Mouse (Mus musculus) liver, postnatal 0 days (tissue): ENCODE results near the gene Mepce. TPM values are rescaled to one million over a fixed set of nuclear protein-coding genes. Genes with fewer than 3 reads are reported as not detected.
A peak's percentile ranks its signal among the peaks of the same experiment; 100 is the strongest.

Experiments
- ATAC-seq: fragments of 200-750 bp; cut with Nextera tagmentation; 2 replicates; pipeline ENCODE4 v1.8.0; 2017; ENCODE audit warnings: mild to moderate bottlenecking, moderate library complexity
- DNase-seq: peaks from one replicate; pipeline ENCODE4 v3.0.0-alpha.2; 2016
- H3K27ac ChIP-seq: fragments of 300-500 bp; sonication (generic); 2 replicates; pipeline ENCODE4 v1.5.1; 2014; ENCODE audit warnings: antibody characterized with exemption, moderate library complexity, mild to moderate bottlenecking, low read depth
- H3K27me3 ChIP-seq: fragments of 300-500 bp; sonication (generic); 2 replicates; pipeline ENCODE4 v1.6.1; 2014; ENCODE audit warnings: low read length, control low read depth, mixed read lengths; ENCODE audit not compliant: insufficient read depth
- H3K36me3 ChIP-seq: fragments of 300-500 bp; sonication (generic); replicated peaks from 2 replicates; pipeline ENCODE4 v1.6.1; 2014; ENCODE audit warnings: mild to moderate bottlenecking, control low read depth, low read length, moderate library complexity, mixed read lengths; ENCODE audit not compliant: insufficient read depth
- H3K4me1 ChIP-seq: fragments of 300-500 bp; sonication (generic); 2 replicates; pipeline ENCODE4 v1.6.1; 2014; ENCODE audit warnings: antibody characterized with exemption, mild to moderate bottlenecking, control low read depth; ENCODE audit not compliant: insufficient read depth
- H3K4me2 ChIP-seq: fragments of 300-500 bp; sonication (generic); 2 replicates; pipeline ENCODE4 v1.6.1; 2014; ENCODE audit warnings: low read depth, mild to moderate bottlenecking, low read length, moderate library complexity, mixed read lengths
- H3K4me3 ChIP-seq: fragments of 300-500 bp; sonication (generic); 2 replicates; pipeline ENCODE4 v1.5.1; 2014; ENCODE audit warnings: low read depth, low read length
- H3K9ac ChIP-seq: fragments of 300-500 bp; sonication (generic); replicated peaks from 2 replicates; pipeline ENCODE4 v1.6.1; 2014; ENCODE audit warnings: mild to moderate bottlenecking, moderate library complexity
- H3K9me3 ChIP-seq: fragments of 300-500 bp; sonication (generic); 2 replicates; pipeline ENCODE4 v1.6.1; 2016; ENCODE audit warnings: mild to moderate bottlenecking, control low read depth, low read length, mixed read lengths
- CTCF ChIP-seq: sonication (generic); IDR thresholded peaks from 2 replicates; pipeline ENCODE4 v1.5.1; 2016; ENCODE audit warnings: antibody characterized with exemption, low read depth
- EP300 ChIP-seq: IDR thresholded peaks from 2 replicates; pipeline ENCODE4 v1.6.1; 2016; ENCODE audit warnings: antibody characterized with exemption, low read depth, mild to moderate bottlenecking
- WGBS: fragments of 180-500 bp; shearing (Covaris S2); extraction: QIAGEN DNeasy Blood & Tissue Kit; methylation state at CpG from one replicate; pipeline ENCODE4 v1.1.7; 2014; ENCODE audit not compliant: insufficient replicate concordance; 5-methylcytosine and 5-hydroxymethylcytosine counted together
- polyA plus RNA-seq: library from polyadenylated mRNA; unstranded; fragments of >200 nt; fragmentation: Nextera tagmentation; extraction: Ambion mirVana; gene quantifications from 2 replicates; pipeline ENCODE4 v1.2.1, GENCODE M21; 2015

The Mepce gene
- polyA plus RNA-seq, 1 experiment from 2014 or later = 5.0 TPM

DNA sequence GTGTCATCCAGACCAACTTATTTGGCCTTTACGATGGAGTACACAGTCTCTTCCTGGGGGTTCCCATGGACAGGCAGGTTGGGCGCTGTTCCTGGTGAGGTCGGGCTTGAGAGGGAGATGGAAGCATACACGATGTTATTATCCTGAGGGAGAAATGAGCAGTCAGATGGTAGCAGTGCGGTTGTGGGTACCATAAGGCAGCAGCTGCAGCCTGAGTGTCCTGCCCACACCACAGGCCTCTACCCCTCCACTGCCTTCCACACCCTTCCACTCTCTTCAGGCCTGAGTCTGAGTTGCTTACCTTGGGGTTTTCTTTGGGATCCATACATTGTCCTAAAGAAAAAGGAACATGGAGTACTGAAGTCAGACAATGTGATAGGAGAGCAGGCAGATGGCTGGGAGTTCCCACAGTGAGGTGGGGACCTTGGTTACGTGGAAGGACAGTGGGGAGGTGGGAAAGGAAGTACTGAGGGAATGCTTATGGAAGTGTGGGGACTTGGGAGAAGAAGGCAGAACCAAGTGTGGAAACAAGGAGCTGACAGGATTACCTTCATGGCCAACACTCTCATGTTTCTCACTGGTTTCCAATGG, 36.1 kb upstream of the Mepce start:
- TF ChIP-seq CTCF (no peak), EP300 (no peak)
- DNase-seq (no peak), ATAC-seq (no peak)
- WGBS = 74% methylated on average over 6 of the region's 6 CpGs
- Histone ChIP-seq H3K27ac (no peak overlapping the region), H3K4me2 (no peak overlapping the region), H3K9ac (no peak overlapping the region), H3K9me3 (no peaks in the 10 kb centered on the region), H3K27me3 (no peaks in the 10 kb centered on the region), H3K4me1 (no peaks in the 10 kb centered on the region; the same call in none of the 2 replicates), H3K4me3 (no peak overlapping the region), H3K36me3 (no peaks in the 10 kb centered on the region)

DNA sequence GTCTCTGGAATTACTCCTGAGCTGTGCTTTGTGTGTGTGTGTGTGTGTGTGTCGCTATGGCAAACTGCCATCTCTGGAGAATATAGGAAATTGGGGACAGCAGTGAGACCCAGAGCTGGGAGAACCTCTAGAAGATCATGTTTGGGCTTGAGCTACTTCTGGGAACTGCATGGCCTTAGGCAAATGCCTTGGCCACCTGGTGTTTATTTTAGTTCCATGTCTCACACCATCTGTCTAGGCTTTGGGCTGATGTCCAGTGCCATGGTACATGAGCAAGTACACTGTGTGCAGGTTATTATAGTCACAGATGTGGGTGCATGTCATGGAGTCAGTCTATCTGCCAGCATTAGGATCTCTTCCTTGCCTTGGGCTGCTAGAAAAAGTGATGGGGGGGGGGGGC, 35.1 kb upstream of the Mepce start:
- H3K4me1 ChIP-seq = no peaks in the 10 kb centered on the region; the same call in none of the 2 replicates
- WGBS = 75% methylated on average over 1 of the region's 1 CpGs
- H3K27ac ChIP-seq = no peak overlapping the region
- no peaks in the 10 kb centered on the region for H3K9me3 ChIP-seq
- H3K27me3 ChIP-seq = no peaks in the 10 kb centered on the region
- DNase-seq (no peak), ATAC-seq (no peak)
- no peaks in the 10 kb centered on the region for H3K36me3 ChIP-seq
- no peak overlapping the region for H3K4me3 ChIP-seq
- TF ChIP-seq CTCF (no peak), EP300 (no peak)
- H3K9ac ChIP-seq = no peak overlapping the region
- H3K4me2 ChIP-seq = no peak overlapping the region

DNA sequence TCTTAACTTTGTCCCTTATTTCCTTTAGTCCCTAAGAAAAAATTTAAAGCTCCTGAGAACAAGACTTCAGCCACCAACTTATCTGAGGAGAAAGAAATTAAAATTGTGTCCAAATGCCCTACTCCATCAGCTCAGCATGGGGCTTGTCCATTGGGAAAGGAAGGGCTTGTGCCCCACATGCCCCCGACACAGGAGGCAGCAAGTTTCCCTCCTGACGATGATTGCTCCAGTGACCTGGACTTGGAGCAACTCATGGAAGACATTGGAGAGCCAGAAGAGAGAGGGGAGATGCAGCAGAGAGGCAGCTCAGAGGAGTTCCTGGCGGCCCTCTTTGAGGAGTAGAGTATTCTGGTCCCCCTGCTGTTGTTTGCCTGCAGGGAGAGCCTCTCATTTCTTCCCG, 34.7 kb upstream of the Mepce start:
- H3K9ac ChIP-seq = no peak overlapping the region
- H3K4me3 ChIP-seq = no peak overlapping the region
- H3K27me3 ChIP-seq = no peaks in the 10 kb centered on the region
- DNase-seq (no peak), ATAC-seq (no peak)
- H3K9me3 ChIP-seq = no peaks in the 10 kb centered on the region
- no peaks in the 10 kb centered on the region; the same call in none of the 2 replicates for H3K4me1 ChIP-seq
- H3K4me2 ChIP-seq = no peak overlapping the region
- 72% methylated on average over 4 of the region's 4 CpGs for WGBS
- H3K27ac ChIP-seq = no peak overlapping the region
- no peaks in the 10 kb centered on the region for H3K36me3 ChIP-seq
- TF ChIP-seq EP300 (no peak), CTCF (no peak)

DNA sequence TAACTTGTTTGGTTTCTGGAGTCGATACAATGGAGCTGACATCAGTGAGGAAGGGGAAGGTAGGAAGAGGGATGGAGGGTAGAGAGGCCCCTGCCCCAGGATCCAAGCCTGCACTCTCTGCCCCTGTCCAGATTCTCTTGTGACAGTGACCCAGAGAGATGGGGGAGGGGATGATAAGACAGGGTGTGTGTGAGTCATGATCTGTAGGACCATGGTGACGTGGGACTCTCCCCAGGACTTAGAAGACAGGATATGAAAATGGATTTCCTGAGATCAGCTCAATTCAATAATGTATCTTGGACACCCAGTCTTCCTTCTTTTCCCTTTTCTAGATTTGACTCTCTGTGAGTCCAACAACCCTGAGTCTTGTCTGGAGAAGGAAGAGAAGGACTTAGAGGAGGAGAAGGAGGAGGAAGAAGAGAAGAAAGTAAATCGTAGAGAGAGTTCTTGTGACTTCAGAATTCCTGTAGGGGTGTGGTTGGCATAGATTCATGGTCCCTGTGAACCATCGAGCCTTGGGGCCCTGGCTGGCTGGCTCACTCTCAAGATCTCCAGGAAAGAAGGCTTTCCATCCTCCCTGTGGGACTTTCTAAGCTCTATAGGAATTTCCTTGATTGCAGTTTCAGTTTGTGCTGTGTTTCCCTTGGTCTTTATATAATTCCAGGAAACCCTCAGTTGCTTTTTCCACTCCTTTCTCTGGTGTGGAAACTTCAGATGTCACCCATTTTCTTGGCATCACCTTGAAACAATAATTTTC, 30.2 kb upstream of the Mepce start:
- H3K27me3 ChIP-seq = no peaks in the 10 kb centered on the region
- peak overlapping the region; percentile 34; the same call in 1 of the 2 replicates for H3K27ac ChIP-seq
- 53% methylated on average over 4 of the region's 4 CpGs for WGBS
- no peaks in the 10 kb centered on the region for H3K4me1 ChIP-seq
- H3K9ac ChIP-seq = no peak overlapping the region
- H3K4me2 ChIP-seq = no peak overlapping the region
- TF ChIP-seq CTCF = no peak
- TF ChIP-seq EP300 = no peak
- H3K36me3 ChIP-seq = no peaks in the 10 kb centered on the region
- no peak overlapping the region for H3K4me3 ChIP-seq
- H3K9me3 ChIP-seq = no peaks in the 10 kb centered on the region
- ATAC-seq (peak; percentile 48; the same call in 1 of the 2 replicates), DNase-seq (no peak)

DNA sequence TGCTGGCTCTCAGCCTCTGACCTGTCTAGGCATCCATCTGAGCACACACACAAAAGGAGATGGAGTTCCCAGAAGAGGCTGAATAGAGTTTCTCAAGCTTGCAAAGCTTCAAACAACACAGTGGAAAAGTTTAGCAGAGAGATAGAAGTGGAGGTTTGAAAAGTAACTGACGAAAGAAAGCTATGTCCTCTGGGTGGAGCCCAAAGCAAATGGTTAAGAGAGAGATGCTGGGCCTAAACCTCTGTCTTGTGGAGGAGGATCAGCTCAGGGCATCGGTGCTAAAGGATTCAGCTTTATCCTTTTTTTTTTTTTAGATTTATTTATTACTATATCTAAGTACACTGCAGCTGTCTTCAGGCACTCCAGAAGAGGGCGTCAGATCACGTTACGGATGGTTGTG, 20.9 kb upstream of the Mepce start:
- H3K9me3 ChIP-seq = no peaks in the 10 kb centered on the region
- H3K4me3 ChIP-seq = no peak overlapping the region
- no peaks in the 10 kb centered on the region for H3K27me3 ChIP-seq
- WGBS = 84% methylated on average over 5 of the region's 5 CpGs
- H3K4me2 ChIP-seq = no peak overlapping the region
- TF ChIP-seq CTCF (no peak), EP300 (no peak)
- no peak overlapping the region for H3K27ac ChIP-seq
- H3K4me1 ChIP-seq = no peaks in the 10 kb centered on the region
- ATAC-seq (no peak), DNase-seq (no peak)
- H3K36me3 ChIP-seq = no peaks in the 10 kb centered on the region
- no peak overlapping the region for H3K9ac ChIP-seq

DNA sequence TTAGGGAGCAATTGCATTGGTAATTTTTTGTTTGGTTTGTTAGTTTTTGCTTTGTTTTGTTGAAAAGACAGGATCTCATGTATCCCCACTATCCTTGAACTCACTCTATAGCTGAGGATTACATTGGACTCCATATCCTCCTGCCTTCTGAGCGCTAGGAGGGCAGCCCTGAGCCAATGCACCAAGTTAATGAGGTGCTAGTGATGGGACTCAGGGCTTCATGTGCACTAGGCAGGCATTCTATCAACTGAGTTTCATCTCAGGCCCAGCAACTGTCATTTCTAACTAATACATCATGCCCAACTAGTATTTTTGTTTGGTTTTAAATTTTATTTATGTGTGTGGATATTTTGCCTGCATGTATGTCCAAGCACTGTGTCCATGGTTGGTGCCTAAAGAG, 18.7 kb upstream of the Mepce start:
- H3K4me1 ChIP-seq = no peaks in the 10 kb centered on the region
- no peaks in the 10 kb centered on the region for H3K36me3 ChIP-seq
- no peak for DNase-seq
- no peak for ATAC-seq
- H3K27ac ChIP-seq = no peak overlapping the region
- no peaks in the 10 kb centered on the region for H3K27me3 ChIP-seq
- H3K9me3 ChIP-seq = no peaks in the 10 kb centered on the region
- H3K9ac ChIP-seq = no peak overlapping the region
- no peak overlapping the region for H3K4me2 ChIP-seq
- TF ChIP-seq CTCF = no peak
- no peak for TF ChIP-seq EP300
- H3K4me3 ChIP-seq = no peak overlapping the region
- WGBS = 60% methylated on average over 1 of the region's 1 CpGs
